Mouse (Mus musculus): ENCODE results near the gene Cyp2b10. TPM values are rescaled to one million over a fixed set of nuclear protein-coding genes. Genes with fewer than 3 reads are reported as not detected.
"Not testable (repeated sequence)": the region's sequence is repeated elsewhere in the genome, so short reads cannot be mapped to it uniquely, and the experiment has no call there.

Gene Cyp2b10
- total RNA-seq (2017) = not detected in 3 replicates

GRCm38 (mm10) chr7:25897411-25897810 is at the start of gene Cyp2b10:
TSS of gene Cyp2b10 (plus strand) at chr7:25897620.
- ATAC-seq (replicated peaks; ENCODE audit: insufficient number of reproducible peaks, low FRiP score, low TSS enrichment, poor library complexity, severe bottlenecking) = no peak

GRCm38 (mm10) chr7:25847722-25848443 is 49.5 kb upstream of the Cyp2b10 start:
- peak; percentile 79 for ATAC-seq (replicated peaks; ENCODE audit: insufficient number of reproducible peaks, low FRiP score, low TSS enrichment, poor library complexity, severe bottlenecking)

- no peak for ATAC-seq (replicated peaks; ENCODE audit: insufficient number of reproducible peaks, low FRiP score, low TSS enrichment, poor library complexity, severe bottlenecking)
These were observed 49.0 kb upstream of the Cyp2b10 start for GRCm38 (mm10) chr7:25848444-25848812.

GRCm38 (mm10) chr7:25855082-25855481 is 42.3 kb upstream of the Cyp2b10 start:
- ATAC-seq (replicated peaks; ENCODE audit: insufficient number of reproducible peaks, low FRiP score, low TSS enrichment, poor library complexity, severe bottlenecking) = peak; percentile 82

GRCm38 (mm10) chr7:25859962-25860870 is 37.2 kb upstream of the Cyp2b10 start:
- no peak for ATAC-seq (replicated peaks; ENCODE audit: insufficient number of reproducible peaks, low FRiP score, low TSS enrichment, poor library complexity, severe bottlenecking)

DNA sequence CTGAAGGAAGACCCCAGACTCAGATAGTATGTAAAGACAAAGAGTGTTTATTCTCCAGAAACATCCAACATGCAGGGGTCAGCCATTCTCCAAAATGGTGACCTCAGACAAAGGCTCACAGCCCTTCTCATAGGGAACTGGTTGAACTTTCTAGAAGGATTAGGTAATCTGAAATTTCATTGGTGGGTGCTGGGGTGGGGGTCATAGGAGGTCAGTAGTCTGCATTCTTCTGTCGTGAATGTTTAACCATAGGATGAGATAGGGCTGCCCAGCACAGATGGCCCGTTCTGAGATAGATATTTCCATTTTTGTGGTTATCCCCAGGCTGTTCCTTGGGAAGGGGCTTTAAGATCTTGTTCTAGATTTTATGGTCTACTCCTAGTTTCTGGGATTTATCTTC is 35.1 kb upstream of the Cyp2b10 start:
- ATAC-seq (replicated peaks; ENCODE audit: insufficient number of reproducible peaks, low FRiP score, low TSS enrichment, poor library complexity, severe bottlenecking) = no peak

GRCm38 (mm10) chr7:25863756-25864155 is 33.7 kb upstream of the Cyp2b10 start:
- no peak for ATAC-seq (replicated peaks; ENCODE audit: insufficient number of reproducible peaks, low FRiP score, low TSS enrichment, poor library complexity, severe bottlenecking)

GRCm38 (mm10) chr7:25864861-25865260 is 32.6 kb upstream of the Cyp2b10 start:
- ATAC-seq (replicated peaks; ENCODE audit: insufficient number of reproducible peaks, low FRiP score, low TSS enrichment, poor library complexity, severe bottlenecking) = no peak

DNA sequence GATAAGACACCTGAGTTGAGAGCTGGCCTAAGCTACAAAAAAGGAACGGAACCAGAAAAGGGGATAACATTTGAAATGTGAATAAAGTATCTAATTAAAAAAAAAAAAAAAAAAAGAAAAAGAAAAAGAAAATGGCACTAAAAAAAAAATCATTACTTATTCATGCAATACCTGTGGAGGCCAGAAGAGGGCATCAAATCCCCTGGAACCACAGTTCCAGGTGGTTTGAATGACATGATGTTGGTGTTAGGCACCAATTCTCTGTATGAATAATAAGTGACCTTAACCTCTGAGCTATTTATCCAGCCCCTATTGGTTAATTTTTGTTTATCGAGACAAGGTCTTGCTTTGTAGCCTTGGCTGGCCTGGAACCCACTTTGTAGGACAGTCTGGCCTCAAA is 27.6 kb upstream of the Cyp2b10 start:
- no peak for ATAC-seq (replicated peaks; ENCODE audit: insufficient number of reproducible peaks, low FRiP score, low TSS enrichment, poor library complexity, severe bottlenecking)

DNA sequence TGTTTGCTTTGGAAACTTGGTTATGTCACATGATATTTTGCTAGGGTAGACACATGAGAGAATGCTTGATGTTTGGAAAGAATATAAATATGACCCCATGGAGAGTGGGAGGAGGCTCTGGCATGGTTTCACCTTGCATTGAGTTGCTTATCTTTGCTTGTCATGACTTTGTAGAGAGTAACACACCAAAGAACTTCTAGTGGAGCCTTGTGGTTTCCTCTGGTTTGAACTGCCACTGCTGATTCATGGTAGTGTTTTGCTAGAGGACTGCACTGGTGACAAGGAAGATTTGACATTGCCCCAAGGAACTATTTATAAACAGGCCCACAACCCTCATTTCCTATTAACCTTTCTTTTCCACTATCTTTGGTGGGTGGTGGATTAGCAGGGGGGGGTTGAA is 24.8 kb upstream of the Cyp2b10 start:
- ATAC-seq (replicated peaks; ENCODE audit: insufficient number of reproducible peaks, low FRiP score, low TSS enrichment, poor library complexity, severe bottlenecking) = no peak

GRCm38 (mm10) chr7:25878735-25879134 is 18.7 kb upstream of the Cyp2b10 start:
- no peak for ATAC-seq (replicated peaks; ENCODE audit: insufficient number of reproducible peaks, low FRiP score, low TSS enrichment, poor library complexity, severe bottlenecking)

GRCm38 (mm10) chr7:25880721-25881120 is 16.7 kb upstream of the Cyp2b10 start:
- ATAC-seq (replicated peaks; ENCODE audit: insufficient number of reproducible peaks, low FRiP score, low TSS enrichment, poor library complexity, severe bottlenecking) = not testable (repeated sequence)

GRCm38 (mm10) chr7:25884272-25884671 is 13.1 kb upstream of the Cyp2b10 start:
- no peak for ATAC-seq (replicated peaks; ENCODE audit: insufficient number of reproducible peaks, low FRiP score, low TSS enrichment, poor library complexity, severe bottlenecking)

DNA sequence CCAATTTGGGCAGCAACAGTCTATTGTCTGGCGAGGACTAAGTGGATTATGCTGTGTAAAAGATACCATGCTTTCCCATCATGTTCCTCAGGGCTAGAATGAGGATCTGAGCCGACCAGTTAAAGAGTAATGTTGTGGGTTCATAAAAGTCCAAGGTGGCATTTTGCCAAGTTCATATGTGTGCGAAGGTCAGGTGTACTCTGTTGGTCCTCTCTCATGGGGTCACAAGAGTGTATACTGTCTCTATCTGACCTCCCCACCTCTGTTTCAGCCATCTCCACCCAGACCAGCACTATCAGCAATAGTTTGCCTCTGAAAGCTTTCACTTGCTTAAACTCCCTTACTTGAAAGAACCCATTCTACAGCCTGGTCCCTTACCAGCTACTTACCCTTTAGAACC is 9.7 kb upstream of the Cyp2b10 start:
- ATAC-seq (replicated peaks; ENCODE audit: insufficient number of reproducible peaks, low FRiP score, low TSS enrichment, poor library complexity, severe bottlenecking) = no peak

DNA sequence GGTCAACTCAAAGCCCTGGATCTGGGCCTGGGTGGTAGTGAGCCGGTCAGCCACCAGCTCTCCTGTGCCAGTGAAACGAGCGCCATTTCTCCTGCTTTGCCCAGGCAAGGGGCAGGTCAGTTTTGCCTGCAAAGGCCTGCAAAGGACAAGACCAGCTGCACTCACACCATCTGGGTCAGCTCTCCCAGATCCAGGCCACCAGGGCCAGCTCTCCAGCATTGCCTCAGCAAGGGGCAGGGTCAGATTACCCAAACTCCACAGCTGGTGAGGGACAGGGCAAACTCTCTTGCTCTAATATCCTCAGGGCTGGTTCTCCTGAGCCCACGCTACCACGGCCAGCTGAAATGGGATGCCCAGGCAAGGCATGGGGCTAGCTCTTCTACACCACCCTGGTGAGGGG is 4.3 kb upstream of the Cyp2b10 start:
- ATAC-seq (replicated peaks; ENCODE audit: insufficient number of reproducible peaks, low FRiP score, low TSS enrichment, poor library complexity, severe bottlenecking) = no peak

DNA sequence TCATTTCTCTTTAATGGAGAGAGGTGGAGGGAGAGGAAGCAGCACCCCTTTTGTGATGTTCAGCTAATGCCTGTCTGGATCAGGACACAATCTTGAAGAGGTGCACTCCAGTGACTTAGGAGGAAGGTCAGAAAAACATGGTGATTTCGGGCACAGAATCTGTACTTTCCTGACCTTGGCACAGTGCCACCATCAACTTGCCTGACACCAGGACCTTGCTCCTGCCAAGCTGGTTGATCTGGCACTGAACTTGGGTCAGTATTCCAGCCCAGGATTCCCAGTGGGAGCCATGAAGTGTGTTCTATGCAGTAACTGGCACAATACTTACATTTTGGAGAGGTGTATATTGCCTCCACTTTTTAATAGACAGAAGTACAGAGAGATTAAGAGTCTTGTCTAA is 2.3 kb upstream of the Cyp2b10 start:
- ATAC-seq (replicated peaks; ENCODE audit: insufficient number of reproducible peaks, low FRiP score, low TSS enrichment, poor library complexity, severe bottlenecking) = no peak

GRCm38 (mm10) chr7:25898064-25898463 is 644 bp downstream of the Cyp2b10 start:
- no peak for ATAC-seq (replicated peaks; ENCODE audit: insufficient number of reproducible peaks, low FRiP score, low TSS enrichment, poor library complexity, severe bottlenecking)

DNA sequence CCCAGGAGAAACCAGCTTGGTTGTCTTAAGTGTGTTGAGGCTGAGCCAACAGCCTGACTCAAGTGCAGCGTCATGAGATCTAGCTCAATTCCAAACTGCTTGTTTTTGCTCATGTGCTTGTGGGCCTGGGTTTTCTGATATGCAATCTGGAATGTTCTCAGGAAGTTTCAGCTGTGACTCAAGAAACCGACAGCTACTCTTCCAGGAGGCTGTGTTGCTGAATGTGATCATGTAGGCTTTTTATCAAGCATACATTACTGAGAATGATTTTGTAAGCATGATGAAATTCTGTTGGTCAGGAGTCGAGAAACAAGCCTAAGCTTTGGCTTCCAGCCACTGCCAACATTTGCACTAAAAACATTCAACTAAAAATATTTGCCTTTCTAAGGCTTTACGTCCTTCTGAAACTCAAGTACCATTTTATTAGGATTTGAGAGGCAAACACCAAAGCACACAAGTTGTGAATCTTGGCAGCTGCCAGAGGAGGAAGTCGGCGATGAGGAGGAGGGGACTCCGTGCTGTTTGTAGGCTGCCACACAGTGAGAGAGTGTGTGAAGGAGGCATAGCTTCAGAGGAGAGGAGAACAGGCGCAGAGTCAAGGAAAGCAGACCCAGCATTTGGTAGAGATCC is 4.8 kb downstream of the Cyp2b10 start:
- ATAC-seq (replicated peaks; ENCODE audit: insufficient number of reproducible peaks, low FRiP score, low TSS enrichment, poor library complexity, severe bottlenecking) = no peak

DNA sequence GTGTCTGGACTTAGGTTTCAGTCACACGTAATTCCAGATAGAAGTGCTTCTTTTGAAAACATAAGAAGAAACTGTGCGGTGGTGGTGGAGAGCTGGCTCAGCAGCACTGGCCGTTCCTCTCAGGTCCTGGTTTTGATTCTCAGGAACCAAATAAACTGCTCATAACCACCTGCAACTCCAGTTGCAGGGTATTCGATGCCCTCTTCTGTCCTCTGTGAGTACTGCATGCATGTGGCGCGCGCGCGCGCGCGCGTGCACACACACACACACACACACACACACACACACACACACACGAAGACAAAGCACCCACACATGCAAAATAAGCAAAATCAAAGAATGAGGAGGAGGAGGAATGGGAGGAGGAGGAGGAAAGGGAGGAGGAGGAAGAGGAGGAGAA is 5.7 kb downstream of the Cyp2b10 start:
- no peak for ATAC-seq (replicated peaks; ENCODE audit: insufficient number of reproducible peaks, low FRiP score, low TSS enrichment, poor library complexity, severe bottlenecking)

- ATAC-seq (replicated peaks; ENCODE audit: insufficient number of reproducible peaks, low FRiP score, low TSS enrichment, poor library complexity, severe bottlenecking) = no peak
These were observed 6.6 kb downstream of the Cyp2b10 start for GRCm38 (mm10) chr7:25904066-25904465.
